Mouse (Mus musculus) spleen, adult 2 months (tissue): ENCODE results near the gene Cxcl2.

Source experiments
- CTCF ChIP-seq: fragments of 200-500 bp; IDR thresholded peaks from 2 replicates; pipeline ENCODE4 v1.5.1; 2011; ENCODE audit warnings: mild to moderate bottlenecking, inconsistent platforms; ENCODE audit not compliant: insufficient read depth, insufficient read length, insufficient replicate concordance; ENCODE audit errors: extremely low read depth
- POLR2A ChIP-seq: fragments of 200-500 bp; IDR thresholded peaks from 2 replicates; pipeline ENCODE4 v1.6.1; 2011; ENCODE audit warnings: low read depth, low read length, inconsistent platforms

GRCm38 (mm10) chr5:90900147-90900546 is 3.5 kb upstream of the Cxcl2 start:
- TF ChIP-seq CTCF (no peak), POLR2A (no peak)
